Mouse (Mus musculus): ENCODE measurements around the gene Wdr3. TPM values are rescaled to one million over a fixed set of nuclear protein-coding genes. Genes with fewer than 3 reads are reported as not detected.

The Wdr3 gene
- 8.3 and 10.1 TPM in 2 replicates for polyA plus RNA-seq (2012; rRNA removed)

DNA sequence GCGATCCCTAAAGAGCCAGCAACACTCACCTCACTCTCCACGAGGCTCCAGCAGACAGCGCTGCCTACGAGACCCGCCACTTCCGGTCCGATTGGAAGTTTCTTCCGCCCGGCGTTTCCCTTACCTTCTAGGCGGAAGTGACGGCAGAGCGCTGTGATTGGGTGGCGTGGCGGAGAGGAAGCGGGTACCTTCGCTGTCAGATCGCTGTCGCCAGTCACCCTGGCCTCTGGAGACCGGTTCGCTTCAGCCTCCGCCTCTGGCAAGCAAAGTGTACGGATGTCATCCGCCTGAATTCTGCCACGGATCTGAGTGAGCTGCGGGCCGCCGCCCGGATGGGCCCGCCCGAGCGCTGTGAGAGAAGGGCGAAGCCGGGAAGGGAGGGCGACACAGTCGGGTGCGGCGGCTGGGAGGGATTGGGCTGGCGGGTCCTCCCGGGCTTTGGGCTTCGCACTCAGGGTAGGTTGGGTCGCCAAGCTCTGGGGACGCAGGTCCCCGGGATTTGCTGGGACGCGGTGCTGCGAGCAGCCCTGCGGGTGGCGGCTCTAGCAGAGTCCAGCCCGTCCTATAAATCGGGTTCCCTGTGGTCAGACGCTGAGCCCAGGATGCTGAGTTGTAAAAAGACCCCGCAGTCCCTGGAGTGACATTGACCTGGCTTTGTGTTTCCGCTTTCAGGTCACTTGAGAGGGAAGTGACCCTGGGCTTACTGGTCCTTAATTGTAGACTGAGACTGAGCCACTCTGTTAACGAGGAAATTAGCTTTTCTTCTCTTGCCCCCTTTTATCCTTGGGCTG, at the start of gene Wdr3, which contains the start of gene Gdap2:
Gene Wdr3 (minus strand): TSS at position 93 of the 791 bp plus-strand sequence.
Gene Gdap2 (plus strand): TSS at position 67 of the 791 bp plus-strand sequence.

Other genes with a start within 250 kb of the Wdr3 start
- gene Gdap2, start within 50 bp of the Wdr3 start, polyA plus RNA-seq (2012; rRNA removed), result 6.2 and 6.3 TPM in 2 replicates

All from ovary, adult 2 months (tissue).